8 mouse cellular contexts compared by ENCODE assay signal in the genomic region with DNA sequence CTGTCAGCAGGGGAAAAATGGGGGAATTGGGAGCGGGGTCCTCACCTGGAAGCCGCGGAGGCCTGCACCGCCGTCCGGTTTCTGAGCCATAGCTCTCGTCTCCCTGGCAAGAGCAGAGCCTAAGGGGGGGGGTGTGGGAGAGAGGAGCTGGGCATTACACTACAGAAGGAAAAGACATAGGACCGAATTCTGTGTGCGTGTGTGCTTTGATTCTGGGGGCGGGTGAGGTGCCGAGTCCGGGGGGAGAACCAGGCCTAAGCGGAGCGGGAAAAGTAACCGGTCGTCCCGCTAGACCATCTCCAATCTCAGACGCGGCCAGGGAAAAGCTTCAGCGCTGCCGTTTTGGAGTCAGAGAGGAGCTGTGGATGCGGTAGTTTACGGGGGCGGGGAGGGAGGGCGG. TPM values are rescaled to one million over a fixed set of nuclear protein-coding genes. Genes with fewer than 3 reads are reported as not detected.
DNase-seq lines count a peak whose midpoint lies in the region; ATAC-seq and TF ChIP-seq lines count a peak whose summit lies in the region.

No protein-coding gene starts in this region.

- peak overlapping the region; percentile 71 for H3K4me2 ChIP-seq in liver, embryonic 14.5 days (ENCODE audit: low read depth)

- peak overlapping the region; percentile 87 for H3K4me3 ChIP-seq in gastrocnemius, adult 2 months
- H3K4me3 ChIP-seq in liver, embryonic 14.5 days (ENCODE audit: insufficient read depth in 1 of 2, low read depth in 2 of 2, low read length in 2 of 2), result peak overlapping the region; percentile 57 to 66

- peak overlapping the region; percentile 84 for H3K27ac ChIP-seq in gastrocnemius, adult 2 months
- H3K27ac ChIP-seq in liver, embryonic 14.5 days, result no peak overlapping the region

- 13% methylated on average over 25 of the region's 25 CpGs for WGBS in liver, embryonic 14.5 days (ENCODE audit: insufficient replicate concordance)

- no peak for ATAC-seq in liver, embryonic 14.5 days (ENCODE audit: insufficient read depth)

- DNase-seq in gastrocnemius, adult 2 months, result no peak
- DNase-seq in gastrocnemius, postnatal 25 days, result no peak
- DNase-seq in 3T3-L1 (ENCODE audit: low read depth, low spot score), result peak; percentile 39
- DNase-seq in cerebellum, adult 9-11 months, result peak; percentile 43
- DNase-seq in heart, postnatal 4 days, result peak; percentile 24
- DNase-seq in liver, embryonic 14.5 days (ENCODE audit: low read depth in 3 of 3, low spot score in 3 of 3), result no peak
- peak; percentile 17 for DNase-seq in testis, postnatal 14 days (ENCODE audit: low spot score)
- no peak for DNase-seq in thymus, adult 18-20 months

- H3K4me1 ChIP-seq in liver, embryonic 14.5 days (replicated peaks; ENCODE audit: control insufficient read depth in 2 of 2, insufficient read depth in 2 of 2, low read length in 1 of 2), result no peaks in the 10 kb centered on the region

- H3K27me3 ChIP-seq in liver, embryonic 14.5 days (ENCODE audit: control insufficient read depth, insufficient read depth, low read length), result peaks cover 16% of the 10 kb centered on the region

- no peaks in the 10 kb centered on the region for H3K9me3 ChIP-seq in liver, embryonic 14.5 days (ENCODE audit: control insufficient read depth, low read length)

- no peak for TF ChIP-seq CTCF in gastrocnemius, adult 2 months (IDR thresholded peaks at IDR 0.05)
- no peak for TF ChIP-seq CTCF in liver, embryonic 14.5 days (IDR thresholded peaks at IDR 0.05; ENCODE audit: low read depth)

- intact Hi-C loops in gastrocnemius, adult 2 months (cut with DNase I), result loop anchor here (10.0 kb wide), 2 partner anchors 176 to 256 kb away; a partner anchor contains a TSS

- no peak for TF ChIP-seq EP300 in liver, embryonic 14.5 days (IDR thresholded peaks at IDR 0.05; ENCODE audit: low read depth)

- no peaks in the 10 kb centered on the region for H3K36me3 ChIP-seq in liver, embryonic 14.5 days (replicated peaks; ENCODE audit: control insufficient read depth, insufficient read depth, low read depth)

- H3K9ac ChIP-seq in liver, embryonic 14.5 days (replicated peaks), result peak overlapping the region; percentile 48

RNA-seq across cellular contexts. Expression of a gene that starts 0.7 kb away (rescaled TPM):
- 10 to 100 TPM; 16.1 to 28.9 TPM for total RNA-seq in gastrocnemius, adult 2 months (2021)
- total RNA-seq in gastrocnemius, postnatal 25 days (2021), result 10 to 100 TPM; 30.9 to 33.0 TPM
- 100 to 1,000 TPM; 269 to 273 TPM for total RNA-seq in heart, postnatal 4 days (2021)
- 49.6 and 53.2 TPM in 2 replicates for polyA plus RNA-seq in liver, embryonic 14.5 days (2012; rRNA removed)
- polyA plus RNA-seq in liver, embryonic 14.5 days (2014; fragmentation: Nextera tagmentation; extraction: Ambion mirVana), result 64.6 and 71.0 TPM in 2 replicates

Comparison
In these comparisons a context has a peak if more than half of its experiments do, and no peak if none do; other contexts are left out.
1. DNase-seq: peak in 3T3-L1 (single experiment), cerebellum, adult 9-11 months (single experiment), heart, postnatal 4 days (single experiment) and testis, postnatal 14 days (single experiment); none in gastrocnemius, adult 2 months (single experiment), gastrocnemius, postnatal 25 days (single experiment), liver, embryonic 14.5 days (0 of 3) and thymus, adult 18-20 months (0 of 2).
2. RNA of a gene that starts 0.7 kb away (total RNA-seq): 269 to 273 TPM in heart, postnatal 4 days; 30.9 to 33.0 TPM in gastrocnemius, postnatal 25 days and 16.1 to 28.9 TPM in gastrocnemius, adult 2 months; every median in the first group is over 4 times any median in the second.